Mouse (Mus musculus) layer of hippocampus, adult 9-10 months (tissue): Measurements from ENCODE around the gene Pitpnm1.
A peak's percentile ranks its signal among the peaks of the same experiment; 100 is the strongest.

Source experiments
- DNase-seq: peaks from one replicate; pipeline ENCODE4 v3.0.0; 2022; ENCODE audit warnings: low spot score

Pitpnm1 gene

DNA sequence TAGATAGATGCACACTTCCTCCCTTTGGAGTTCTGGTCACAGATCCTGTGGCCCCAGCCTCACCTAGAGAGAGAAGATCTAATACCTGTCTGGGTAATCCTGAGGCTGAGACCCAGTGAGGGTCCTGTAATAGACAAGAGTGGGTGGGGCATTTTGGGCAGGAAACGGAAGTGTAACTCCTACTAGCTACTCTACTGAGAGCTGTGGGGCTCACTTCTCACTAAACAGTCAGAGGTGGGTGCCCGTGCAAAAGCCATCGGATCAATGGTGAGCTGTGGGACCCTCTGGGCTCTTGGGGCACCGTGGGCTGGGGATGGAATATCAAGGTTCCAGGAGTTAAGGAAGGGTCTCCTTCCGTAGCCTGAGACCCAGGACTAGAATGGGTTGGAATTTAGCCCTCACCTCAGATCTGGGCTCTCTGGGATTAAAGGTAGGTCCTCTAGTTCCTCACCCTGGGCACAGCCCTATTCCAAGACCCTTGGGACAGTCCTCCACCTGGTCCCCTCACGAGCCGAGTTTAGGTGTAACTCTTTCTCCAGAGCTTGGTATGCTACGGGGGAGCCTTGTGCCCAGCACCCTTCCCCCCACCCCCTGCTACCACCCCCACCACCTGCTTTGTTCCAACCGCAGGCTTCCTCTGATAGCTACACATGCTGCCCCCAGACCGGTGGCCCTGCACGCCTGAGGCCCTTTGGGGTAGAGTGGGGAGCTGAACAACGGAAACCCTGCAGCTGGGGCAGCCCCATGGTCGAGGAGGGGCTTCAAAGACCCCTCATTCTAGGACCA is 54.8 kb downstream of the Pitpnm1 start:
- no peak for DNase-seq

DNA sequence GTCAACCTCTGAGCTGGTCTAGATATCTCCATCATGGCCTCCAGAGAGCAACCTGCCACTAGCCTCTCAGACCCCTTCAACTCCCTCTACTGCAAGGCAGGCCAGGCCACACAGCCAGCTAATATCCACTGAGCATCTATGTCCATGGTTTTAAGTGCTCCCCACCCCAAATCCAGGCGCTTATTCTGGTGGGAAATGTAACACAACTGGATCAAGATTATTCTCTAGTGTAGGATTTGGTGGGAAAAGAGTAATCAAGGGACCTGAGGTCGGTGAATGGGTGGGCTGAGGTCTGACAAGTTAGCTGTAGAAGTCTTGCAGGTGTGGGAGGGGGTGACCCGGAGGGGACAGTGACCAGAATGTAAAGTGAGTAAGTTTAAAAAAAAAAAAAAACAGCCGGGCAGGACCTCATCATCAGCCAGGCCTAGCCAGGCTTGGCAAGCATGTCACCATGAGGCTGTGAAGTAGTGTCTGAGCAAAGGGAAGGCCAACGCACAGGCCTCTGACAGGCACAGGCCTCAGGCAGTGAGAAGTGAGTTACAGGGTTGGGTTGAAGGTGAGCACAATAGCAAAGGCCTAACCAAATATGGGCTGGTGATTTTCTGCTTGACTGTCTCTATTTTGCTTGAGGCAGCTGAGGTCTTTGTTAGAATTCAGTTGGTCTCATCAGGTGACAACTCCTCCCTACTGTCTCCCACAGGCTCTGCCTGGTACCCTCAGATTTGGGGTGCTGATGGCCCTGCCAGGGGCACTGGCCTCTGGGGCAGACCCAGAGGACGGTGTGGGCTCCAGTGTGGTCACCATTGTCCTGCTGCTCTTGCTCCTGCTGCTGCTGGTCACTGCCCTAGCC is 55.6 kb downstream of the Pitpnm1 start:
- no peak for DNase-seq

DNA sequence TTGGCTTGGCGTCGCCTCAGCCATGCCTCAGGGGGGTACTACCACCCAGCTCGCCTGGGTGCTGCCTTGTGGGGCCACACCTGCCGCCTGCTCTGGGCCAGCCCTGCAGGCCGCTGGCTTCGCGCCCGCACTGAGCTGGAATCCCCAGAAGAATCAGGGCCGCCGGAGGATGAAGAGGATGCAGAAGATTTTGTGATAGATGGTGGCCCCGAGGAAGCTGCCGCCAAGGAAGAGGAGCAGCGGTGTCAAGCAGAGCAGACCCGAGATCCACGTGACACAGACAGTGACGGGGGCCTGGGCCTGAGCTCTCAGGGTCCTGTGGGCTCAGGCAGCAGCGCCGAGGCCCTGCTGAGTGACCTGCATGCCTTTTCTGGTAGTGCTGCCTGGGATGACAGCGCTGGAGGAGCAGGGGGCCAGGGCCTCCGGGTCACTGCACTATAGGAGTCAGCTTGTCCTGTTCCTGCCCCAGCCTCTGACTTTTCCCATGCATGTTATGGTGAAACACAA is 56.3 kb downstream of the Pitpnm1 start:
- DNase-seq, result no peak

DNA sequence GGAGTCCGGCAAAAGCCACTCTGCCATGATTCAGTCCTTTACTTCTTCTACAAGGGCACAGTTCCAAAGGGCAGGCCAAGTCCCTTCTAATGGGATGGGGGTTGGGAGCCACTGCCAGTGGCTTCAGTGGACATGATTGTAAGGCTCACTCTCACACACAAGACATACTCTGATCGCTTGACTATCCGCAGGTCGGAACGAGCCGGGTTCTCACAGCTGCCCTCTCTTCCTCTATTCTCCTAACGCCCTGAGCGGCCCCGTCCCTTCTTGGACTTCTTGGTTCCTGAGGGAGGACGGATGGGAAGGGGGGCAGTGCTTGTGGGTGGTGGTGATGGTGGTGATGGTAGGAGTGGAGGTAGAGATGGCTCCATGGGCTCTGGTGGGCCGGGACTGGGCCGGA is 57.0 kb downstream of the Pitpnm1 start:
- no peak for DNase-seq

DNA sequence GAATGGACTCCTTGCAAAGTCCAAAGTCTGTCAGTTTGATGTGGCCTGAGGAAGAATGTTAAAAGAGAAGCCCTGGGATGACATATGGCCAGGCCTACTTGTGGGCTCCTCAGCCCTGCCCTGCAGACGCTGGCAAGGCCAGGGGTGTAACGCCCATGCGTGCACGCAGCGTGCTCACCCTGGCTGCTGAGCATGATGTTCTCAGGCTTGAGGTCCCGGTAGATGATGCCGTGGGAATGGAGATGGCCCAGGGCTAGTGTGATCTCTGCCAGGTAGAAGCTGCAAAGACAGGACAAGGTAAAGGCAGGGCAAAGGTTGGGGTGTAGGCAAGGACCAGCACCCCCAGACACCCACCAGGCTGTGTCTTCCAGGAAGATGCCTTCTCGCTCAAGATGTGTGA is 59.3 kb downstream of the Pitpnm1 start:
- DNase-seq, result no peak

DNA sequence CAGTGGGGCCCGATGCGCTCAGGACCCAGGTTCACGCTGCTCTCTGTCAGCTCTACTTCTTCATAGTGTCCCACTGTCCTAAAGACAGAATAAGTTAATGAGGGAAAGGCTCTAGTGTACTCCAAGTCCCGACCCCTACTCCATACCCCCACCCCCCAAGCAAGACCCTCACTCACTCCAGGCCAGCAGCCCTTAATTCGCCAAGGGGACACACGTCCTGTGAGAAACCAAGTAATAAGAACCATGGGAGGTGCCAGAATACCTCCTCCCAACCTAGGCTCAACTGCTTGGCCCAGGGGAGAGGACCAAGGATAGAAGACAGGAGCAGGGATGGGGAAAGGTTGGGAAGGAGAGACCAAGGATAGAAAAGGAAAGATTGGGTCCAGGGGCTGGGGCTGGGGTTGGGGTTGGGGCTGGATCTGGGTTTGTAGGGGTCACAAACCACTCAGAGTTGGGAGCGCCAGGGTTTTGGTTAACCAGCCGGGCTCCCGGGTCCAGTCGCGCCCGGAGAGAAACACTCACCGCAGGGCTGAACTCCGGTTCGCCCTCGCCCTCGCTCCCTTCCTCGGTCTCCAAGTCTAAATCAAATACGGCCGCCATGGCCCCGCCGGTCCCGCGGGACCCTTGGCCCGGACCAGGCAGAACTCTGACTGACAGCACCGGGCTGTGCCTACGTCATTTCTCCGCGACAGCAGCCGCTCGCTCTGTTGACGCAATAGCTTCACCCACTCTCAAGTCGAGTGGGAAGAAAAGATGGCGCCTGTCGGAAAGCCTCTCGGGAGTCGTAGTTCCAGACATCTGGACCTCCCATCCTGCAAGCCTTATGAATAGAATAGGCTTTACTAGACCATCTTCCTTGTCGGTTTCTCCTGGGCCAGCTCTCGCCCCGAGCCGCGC is 63.1 kb downstream of the Pitpnm1 start, which contains the start of gene Rps6kb2:
Rps6kb2 (minus strand) TSS at position 709 of the 897 bp plus-strand sequence.
- peak; percentile 96 for DNase-seq

DNA sequence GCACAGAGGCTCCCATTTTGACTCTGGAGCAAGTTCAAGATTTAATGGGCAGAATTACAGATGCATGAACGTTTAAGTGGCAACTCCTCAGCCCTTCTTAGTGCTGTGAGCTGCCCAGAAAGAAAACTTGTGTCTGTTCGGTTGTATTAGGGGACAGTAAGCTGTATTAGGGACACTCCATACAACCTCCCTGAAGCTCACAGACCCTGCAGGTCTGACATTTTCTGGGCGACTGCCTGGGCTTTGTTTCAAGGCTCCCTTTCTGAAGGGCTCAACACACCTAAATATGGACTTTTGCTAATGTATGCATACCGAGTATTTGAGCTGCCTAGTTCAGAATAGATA is 63.7 kb downstream of the Pitpnm1 start:
- DNase-seq, result no peak
